ENCODE assay signal across 19 mouse cellular contexts in genomic region chr2:158178139-158178538, GRCm38 (mm10). TPM values are rescaled to one million over a fixed set of nuclear protein-coding genes. Genes with fewer than 3 reads are reported as not detected.
DNase-seq lines count a peak whose midpoint lies in the region; ATAC-seq and TF ChIP-seq lines count a peak whose summit lies in the region.
"Had no signal": no experiment of that assay in that cellular context is flagged by ENCODE, and none has a peak within 500 bp of the region (broad histone marks: within the 10 kb centered on the region; RNA-seq: fewer than 3 reads in every experiment).

No protein-coding gene starts in this region.

- no peak overlapping the region for H3K4me2 ChIP-seq in midbrain, embryonic 12.5 days (replicated peaks)
- no peak overlapping the region for H3K4me2 ChIP-seq in midbrain, postnatal 0 days (ENCODE audit: low read depth, low read length, poor library complexity, severe bottlenecking)
- no peak overlapping the region for H3K4me2 ChIP-seq in hindbrain, embryonic 13.5 days

- TF ChIP-seq CTCF in midbrain, postnatal 0 days (IDR thresholded peaks at IDR 0.05) = no peak

- DNase-seq in heart, embryonic 10.5 days (ENCODE audit: low spot score) = no peak
- DNase-seq in heart, adult 9 months (ENCODE audit: low spot score in 2 of 2) = no peak
- DNase-seq in midbrain, postnatal 0 days (ENCODE audit: low spot score) = no peak
- DNase-seq in large intestine, adult 2 months (ENCODE audit: low read depth, low spot score) = peak; percentile 93
- no peak for DNase-seq in ovary, adult 18-20 months (ENCODE audit: low spot score)
- no peak for DNase-seq in layer of hippocampus, postnatal 10 days (ENCODE audit: low spot score in 2 of 2)
- DNase-seq: B cell, adult 2 months; cerebellum, postnatal 36 days; kidney, adult 2 months; layer of hippocampus, adult 9-11 months; liver; lung, adult 2 months; thymus, postnatal 4 days had no signal

- WGBS in heart, embryonic 10.5 days = 72% methylated on average over 4 of the region's 4 CpGs
- 78% methylated on average over 4 of the region's 4 CpGs for WGBS in midbrain, embryonic 12.5 days
- 73% methylated on average over 4 of the region's 4 CpGs for WGBS in midbrain, postnatal 0 days
- WGBS in hindbrain, embryonic 13.5 days = 77% methylated on average over 4 of the region's 4 CpGs
- WGBS in large intestine, adult 2 months = 33% methylated on average over 4 of the region's 4 CpGs

- H3K4me3 ChIP-seq in heart, embryonic 10.5 days = no peak overlapping the region
- H3K4me3 ChIP-seq in midbrain, embryonic 12.5 days = no peak overlapping the region
- no peak overlapping the region for H3K4me3 ChIP-seq in midbrain, postnatal 0 days (ENCODE audit: low read depth, low read length)
- H3K4me3 ChIP-seq in hindbrain, embryonic 13.5 days = no peak overlapping the region
- H3K4me3 ChIP-seq: erythroblast, embryonic 14.5 days had no signal

- H3K9ac ChIP-seq in midbrain, embryonic 12.5 days (replicated peaks) = no peak overlapping the region
- H3K9ac ChIP-seq in midbrain, postnatal 0 days (replicated peaks; ENCODE audit: low read length, poor library complexity, severe bottlenecking) = no peak overlapping the region
- H3K9ac ChIP-seq in hindbrain, embryonic 13.5 days = no peak overlapping the region

- H3K4me1 ChIP-seq in heart, embryonic 10.5 days = peaks cover 42% of the 10 kb centered on the region
- H3K4me1 ChIP-seq in midbrain, embryonic 12.5 days = peaks cover 36% of the 10 kb centered on the region
- no peaks in the 10 kb centered on the region for H3K4me1 ChIP-seq in midbrain, postnatal 0 days (ENCODE audit: insufficient read depth, low read length)
- H3K4me1 ChIP-seq in hindbrain, embryonic 13.5 days (replicated peaks) = peaks cover 55% of the 10 kb centered on the region

- ATAC-seq in midbrain, embryonic 12.5 days (ENCODE audit: low FRiP score, low read depth) = no peak
- no peak for ATAC-seq in midbrain, postnatal 0 days (ENCODE audit: low FRiP score)
- ATAC-seq in hindbrain, embryonic 13.5 days (ENCODE audit: low FRiP score) = no peak
- ATAC-seq: Patski had no signal

- peak overlapping the region; percentile 74; the same call in 1 of the 2 replicates for H3K27ac ChIP-seq in heart, embryonic 10.5 days
- 0 out of 2 replicates have a peak overlapping the region, but pooled peaks have one; percentile 20 for H3K27ac ChIP-seq in midbrain, embryonic 12.5 days (replicated peaks)
- H3K27ac ChIP-seq in midbrain, postnatal 0 days (ENCODE audit: low read depth, low read length) = no peak overlapping the region
- H3K27ac ChIP-seq in hindbrain, embryonic 13.5 days = peak overlapping the region; percentile 82

- H3K27me3 ChIP-seq in heart, embryonic 10.5 days (ENCODE audit: insufficient read depth, poor library complexity, severe bottlenecking) = no peaks in the 10 kb centered on the region; the same call in 1 of the 2 replicates
- H3K27me3 ChIP-seq in midbrain, embryonic 12.5 days = 0 out of 2 replicates have a peak, but pooled peaks cover 6% of the 10 kb centered on the region
- no peaks in the 10 kb centered on the region for H3K27me3 ChIP-seq in midbrain, postnatal 0 days (ENCODE audit: insufficient read depth, low read length)
- H3K27me3 ChIP-seq in hindbrain, embryonic 13.5 days = 0 out of 2 replicates have a peak, but pooled peaks cover 3% of the 10 kb centered on the region
- H3K27me3 ChIP-seq: Patski had no signal

- H3K36me3 ChIP-seq in heart, embryonic 10.5 days = no peaks in the 10 kb centered on the region
- no peaks in the 10 kb centered on the region for H3K36me3 ChIP-seq in midbrain, embryonic 12.5 days
- no peaks in the 10 kb centered on the region for H3K36me3 ChIP-seq in midbrain, postnatal 0 days (ENCODE audit: insufficient read depth, low read length)
- no peaks in the 10 kb centered on the region for H3K36me3 ChIP-seq in hindbrain, embryonic 13.5 days
- H3K36me3 ChIP-seq: embryonic facial prominence, embryonic 10.5 days had no signal

- H3K9me3 ChIP-seq in heart, embryonic 10.5 days = no peaks in the 10 kb centered on the region
- no peaks in the 10 kb centered on the region for H3K9me3 ChIP-seq in midbrain, embryonic 12.5 days
- H3K9me3 ChIP-seq in midbrain, postnatal 0 days (ENCODE audit: low read length) = no peaks in the 10 kb centered on the region
- H3K9me3 ChIP-seq in hindbrain, embryonic 13.5 days = no peaks in the 10 kb centered on the region
- H3K9me3 ChIP-seq: embryonic facial prominence, embryonic 10.5 days had no signal

RNA-seq across cellular contexts. Expression of gene Tgm2, which starts 31.9 kb away (rescaled TPM):
- 134 and 256 TPM in 2 replicates for polyA plus RNA-seq in heart, embryonic 10.5 days (2016; fragmentation: Nextera tagmentation; extraction: Ambion mirVana)
- polyA plus RNA-seq in midbrain, embryonic 12.5 days (2016; fragmentation: Nextera tagmentation; extraction: Ambion mirVana) = 12.0 and 16.2 TPM in 2 replicates
- total RNA-seq in midbrain, postnatal 0 days (2014; rRNA removed) = 13.3 and 16.0 TPM in 2 replicates
- 6.8 and 8.6 TPM in 2 replicates for polyA plus RNA-seq in midbrain, postnatal 0 days (2015; fragmentation: Nextera tagmentation; extraction: Ambion mirVana)
- polyA plus RNA-seq in hindbrain, embryonic 13.5 days (2015; fragmentation: Nextera tagmentation; extraction: Ambion mirVana) = 10.1 TPM in 2 replicates
- polyA plus RNA-seq in large intestine, adult 2 months (2012; rRNA removed) = 143 and 152 TPM in 2 replicates
- 1 to 10 TPM; 5.7 to 6.8 TPM for total RNA-seq in layer of hippocampus, postnatal 10 days (2021)

RNA-seq across cellular contexts. Expression of gene D630003M21Rik, which starts 50.9 kb away (rescaled TPM):
- polyA plus RNA-seq in heart, embryonic 10.5 days (2016; fragmentation: Nextera tagmentation; extraction: Ambion mirVana) = 0.73 and 0.91 TPM in 2 replicates
- polyA plus RNA-seq in midbrain, embryonic 12.5 days (2016; fragmentation: Nextera tagmentation; extraction: Ambion mirVana) = 3.3 and 4.3 TPM in 2 replicates
- 4.6 and 5.5 TPM in 2 replicates for total RNA-seq in midbrain, postnatal 0 days (2014; rRNA removed)
- polyA plus RNA-seq in midbrain, postnatal 0 days (2015; fragmentation: Nextera tagmentation; extraction: Ambion mirVana) = 1.1 and 1.5 TPM in 2 replicates
- polyA plus RNA-seq in hindbrain, embryonic 13.5 days (2015; fragmentation: Nextera tagmentation; extraction: Ambion mirVana) = 2.0 and 3.1 TPM in 2 replicates
- 1.6 and 2.5 TPM in 2 replicates for polyA plus RNA-seq in large intestine, adult 2 months (2012; rRNA removed)
- 1 to 10 TPM; 4.3 to 4.4 TPM for total RNA-seq in layer of hippocampus, postnatal 10 days (2021)
- total RNA-seq: granulocyte monocyte progenitor cell, adult 5-6 weeks had no signal
